Mouse (Mus musculus): Measurements from ENCODE around the gene Bad.
"Not testable (repeated sequence)": the region's sequence is repeated elsewhere in the genome, so short reads cannot be mapped to it uniquely, and the experiment has no call there.

The Bad gene

DNA sequence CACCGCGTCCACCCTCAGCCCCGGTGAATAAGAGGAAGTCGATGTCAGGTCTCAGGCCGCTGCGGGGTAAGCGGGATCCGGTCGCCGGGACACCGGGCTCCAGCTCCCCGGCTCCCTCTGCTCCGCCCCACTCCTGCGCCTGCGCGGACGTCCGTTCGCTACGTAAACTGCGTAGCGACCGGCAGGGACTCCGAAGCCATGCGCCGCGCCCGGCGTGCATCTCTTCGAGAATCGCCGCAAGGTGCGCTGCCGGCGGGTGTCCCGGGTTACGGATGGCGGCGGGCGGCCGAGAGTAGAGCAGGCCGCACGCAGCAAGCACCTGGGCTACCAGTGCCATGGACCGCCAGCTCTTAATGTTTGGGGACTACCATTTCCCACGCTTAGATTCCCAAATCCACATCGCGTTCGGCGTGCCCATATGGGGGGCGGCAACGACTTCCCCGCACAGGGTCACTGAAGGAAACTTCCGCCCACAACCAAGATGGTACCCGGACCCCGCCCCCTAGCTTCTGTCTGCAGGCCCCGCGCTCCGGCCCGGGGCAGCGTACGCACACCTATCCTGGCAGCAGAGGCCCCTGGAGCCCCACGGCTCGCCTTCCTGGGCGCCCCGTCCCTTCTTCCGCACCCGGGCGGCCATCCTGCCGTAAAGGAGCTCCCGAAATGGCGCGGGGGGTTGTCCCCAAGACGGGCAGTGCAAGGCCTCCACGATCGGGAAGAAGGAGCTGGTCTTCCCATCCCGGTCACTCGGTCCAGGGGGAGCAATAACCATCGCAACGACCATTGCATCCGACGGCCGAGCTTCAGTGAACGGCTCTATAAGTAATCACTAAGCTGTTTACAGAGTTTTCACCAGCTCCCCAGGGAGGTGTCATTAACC, at the start of gene Bad:
Gene Bad (plus strand): TSS at position 490 of the 877 bp plus-strand sequence.
- DNase-seq (ENCODE audit: low spot score in 2 of 2), result peak; percentile 90 to 92

DNA sequence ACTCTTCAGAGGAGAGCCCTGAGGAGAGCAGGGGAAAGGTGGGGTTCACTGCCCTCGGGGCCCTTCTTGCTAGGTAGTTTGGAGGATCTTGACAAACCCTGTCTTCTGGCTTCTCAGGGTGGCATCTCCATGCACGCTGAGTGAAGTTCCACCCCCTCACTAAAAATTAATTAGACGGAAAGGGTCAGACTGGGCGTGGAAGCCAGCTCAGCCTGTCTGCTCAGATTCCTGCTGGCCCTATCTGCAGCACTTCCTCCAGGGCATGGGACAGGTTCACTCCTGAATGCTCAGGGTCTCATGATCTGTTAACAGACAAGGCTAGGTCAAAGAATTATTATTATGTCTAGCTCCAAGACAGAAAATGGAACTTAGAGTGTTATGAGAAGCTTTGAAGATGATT, 49.1 kb upstream of the Bad start:
- no peak for DNase-seq (ENCODE audit: low spot score in 2 of 2)

- DNase-seq (ENCODE audit: low spot score in 2 of 2), result no peak
Observed at GRCm38 (mm10) chr19:6893731-6894451, 47.8 kb upstream of the Bad start.

GRCm38 (mm10) chr19:6895608-6896305, 45.9 kb upstream of the Bad start:
- DNase-seq (ENCODE audit: low spot score in 2 of 2), result not testable (repeated sequence)

DNA sequence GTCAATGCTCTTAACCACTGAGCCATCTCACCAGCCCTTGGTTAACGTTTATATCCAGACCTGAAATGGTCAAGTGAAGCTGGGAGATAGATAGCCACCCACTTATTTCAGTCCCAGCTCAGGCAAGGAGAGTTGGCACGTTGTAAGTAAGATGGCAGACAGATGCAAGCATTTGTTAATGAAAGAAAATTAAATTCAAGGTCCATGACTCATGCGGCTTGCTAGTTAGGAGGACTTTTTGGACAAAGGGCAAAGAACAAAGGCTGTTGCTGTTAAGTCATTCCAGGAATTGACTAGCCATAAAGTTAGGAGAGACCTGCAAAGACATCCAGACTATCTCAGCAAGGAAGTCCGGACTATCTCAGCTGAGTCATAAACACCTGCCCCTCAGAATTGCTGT, 42.0 kb upstream of the Bad start:
- no peak for DNase-seq (ENCODE audit: low spot score in 2 of 2)

GRCm38 (mm10) chr19:6903031-6903430, 38.6 kb upstream of the Bad start:
- DNase-seq (ENCODE audit: low spot score in 2 of 2), result no peak

GRCm38 (mm10) chr19:6904846-6905245, 36.8 kb upstream of the Bad start:
- DNase-seq (ENCODE audit: low spot score in 2 of 2), result no peak

DNA sequence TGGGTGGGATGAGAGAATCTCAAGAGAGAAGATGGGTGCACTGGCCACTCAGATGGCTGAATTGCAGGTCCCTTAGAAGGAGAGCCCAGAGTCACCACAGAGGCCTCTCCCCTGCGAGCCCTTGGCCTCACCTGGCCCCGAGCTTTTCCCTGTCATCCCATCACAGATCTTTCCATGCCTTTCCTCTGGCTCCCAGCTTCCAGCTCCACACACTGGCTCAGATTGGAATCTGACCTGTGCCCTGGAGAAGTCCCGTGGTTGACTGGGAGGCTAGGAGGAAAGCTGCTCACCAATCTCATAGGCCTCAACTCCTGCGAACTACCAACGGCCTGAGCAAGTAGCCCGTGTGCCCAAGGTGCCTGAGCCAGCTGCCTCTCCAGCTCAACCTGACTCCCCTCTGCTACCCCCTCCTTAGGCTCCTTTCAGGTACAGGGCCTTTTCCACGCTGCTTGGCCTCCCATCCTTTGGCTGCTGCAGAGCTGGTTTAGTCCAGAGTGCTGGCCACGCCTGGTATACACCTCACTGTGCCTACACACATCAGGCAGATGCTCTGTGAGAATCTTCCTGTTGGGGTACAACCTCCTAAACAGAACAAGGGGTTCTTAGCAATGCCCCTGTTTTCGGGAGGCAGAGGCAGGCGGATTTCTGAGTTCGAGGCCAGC, 36.0 kb upstream of the Bad start:
- DNase-seq (ENCODE audit: low spot score in 2 of 2), result no peak

DNA sequence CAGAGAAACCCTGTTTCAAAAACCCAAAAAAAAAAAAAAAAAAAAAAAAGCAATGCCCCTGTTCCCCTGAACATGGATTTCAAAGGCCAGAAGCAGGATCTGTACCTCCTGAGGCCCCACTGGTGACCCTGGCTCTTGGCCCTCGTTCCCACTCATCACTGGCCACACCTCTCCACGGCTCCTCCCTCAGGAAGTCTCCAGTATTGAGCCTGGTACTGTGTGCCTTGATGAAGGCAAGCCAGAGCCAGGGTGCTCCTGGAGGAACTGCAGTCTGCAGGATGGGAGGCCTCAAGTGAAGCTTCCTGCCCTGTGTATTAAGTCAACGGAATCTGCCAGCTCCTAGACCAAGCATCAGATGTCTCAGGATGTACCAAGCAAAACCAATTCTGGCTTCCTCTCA, 35.5 kb upstream of the Bad start:
- no peak for DNase-seq (ENCODE audit: low spot score in 2 of 2)

DNA sequence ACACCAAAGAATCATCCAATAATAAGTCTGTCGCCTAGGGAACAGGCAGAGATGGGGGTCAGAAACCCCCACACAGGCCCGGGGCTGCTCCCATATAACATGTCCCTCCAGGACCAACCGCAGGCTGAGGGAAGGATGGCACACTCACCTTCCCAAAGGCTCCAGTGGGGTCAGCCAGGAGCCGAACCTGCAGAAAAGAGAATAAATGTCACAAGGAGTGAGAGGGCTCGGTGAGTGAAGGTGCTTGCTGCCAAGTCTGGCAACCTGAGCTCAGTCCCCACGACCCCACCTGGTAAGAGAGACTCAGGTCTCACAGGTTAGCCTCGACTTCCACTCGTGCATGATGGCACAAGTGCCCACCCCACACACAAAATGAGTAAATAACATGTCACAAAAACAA, 34.6 kb upstream of the Bad start:
- DNase-seq (ENCODE audit: low spot score in 2 of 2), result no peak

GRCm38 (mm10) chr19:6907811-6908540, 33.7 kb upstream of the Bad start:
- DNase-seq (ENCODE audit: low spot score in 2 of 2), result no peak

DNA sequence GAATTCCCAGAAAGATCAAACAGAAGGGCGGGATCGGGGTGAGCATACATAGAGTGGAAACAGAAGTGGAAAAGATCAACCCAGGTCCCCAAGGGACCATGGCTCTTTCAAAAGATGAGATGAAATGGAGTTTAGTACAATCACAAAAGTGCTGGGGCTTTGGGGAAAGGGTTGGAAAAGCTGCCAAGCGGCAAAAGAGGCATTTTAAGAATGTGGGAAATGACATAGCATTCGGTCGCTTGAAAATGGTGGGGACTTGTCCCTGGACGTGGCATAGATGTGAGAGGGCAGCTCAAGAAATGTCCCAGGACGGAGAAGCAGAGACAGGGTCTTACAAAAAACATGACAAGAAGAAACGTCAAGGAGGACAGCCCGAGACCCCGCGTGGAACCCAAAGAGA, 32.6 kb upstream of the Bad start:
- DNase-seq (ENCODE audit: low spot score in 2 of 2), result no peak

GRCm38 (mm10) chr19:6909507-6910289, 32.0 kb upstream of the Bad start, which contains the start of the genes Trmt112 and Prdx5:
Gene Trmt112 (plus strand): TSS chr19:6909698.
Gene Prdx5 (minus strand): TSS chr19:6910106.
- DNase-seq (ENCODE audit: low spot score in 2 of 2), result peak; percentile 80 to 82

GRCm38 (mm10) chr19:6910306-6910705, 31.4 kb upstream of the Bad start:
- not testable (repeated sequence) for DNase-seq (ENCODE audit: low spot score in 2 of 2)

- DNase-seq (ENCODE audit: low spot score in 2 of 2), result no peak
Observed at GRCm38 (mm10) chr19:6911101-6912074, 30.3 kb upstream of the Bad start.

- no peak for DNase-seq (ENCODE audit: low spot score in 2 of 2)
Observed at GRCm38 (mm10) chr19:6912205-6912970, 29.3 kb upstream of the Bad start.

GRCm38 (mm10) chr19:6913036-6913435, 28.6 kb upstream of the Bad start:
- no peak for DNase-seq (ENCODE audit: low spot score in 2 of 2)

- DNase-seq (ENCODE audit: low spot score in 2 of 2), result no peak
Observed at GRCm38 (mm10) chr19:6913991-6914390, 27.7 kb upstream of the Bad start.

Data from frontal cortex, postnatal 25 days (tissue).